Mouse (Mus musculus) MEL (cell line): ENCODE measurements at regions not wholly inside any gene's neighbourhood (a gene's known extent, or its start where the extent isn't known, plus 50 kb on each side); places are given as distances from the start of the nearest gene placed in this dataset.

ENCODE experiments used
- CTCF ChIP-seq, 3 experiments: IDR thresholded peaks in 2 of 3; conservative IDR thresholded peaks in 1 of 3; 2 replicates each; pipeline ENCODE4 v1.5.1; 2011 to 2012; ENCODE audit warnings: low read length in 3 of 3, low read depth in 2 of 3, mild to moderate bottlenecking in 2 of 3, improper control_type of control experiment in 1 of 3, inconsistent platforms in 1 of 3, mixed read lengths in 1 of 3, moderate library complexity in 1 of 3; ENCODE audit not compliant: control insufficient read depth in 1 of 3, insufficient read depth in 1 of 3, poor library complexity in 1 of 3, severe bottlenecking in 1 of 3
- E2F4 ChIP-seq: IDR thresholded peaks from 2 replicates; pipeline ENCODE4 v1.6.1; 2011; ENCODE audit warnings: low read depth, low read length, improper control_type of control experiment, borderline replicate concordance
- EP300 ChIP-seq, 2 experiments: IDR thresholded peaks; 2 replicates each; pipeline ENCODE4 v1.6.1; 2011; ENCODE audit warnings: improper control_type of control experiment in 2 of 2, low read length in 2 of 2, low read depth in 1 of 2, mild to moderate bottlenecking in 1 of 2
- GATA1 ChIP-seq: IDR thresholded peaks from 2 replicates; pipeline ENCODE4 v1.6.1; 2011; ENCODE audit warnings: low read depth, low read length, improper control_type of control experiment
- NELFE ChIP-seq: IDR thresholded peaks from 2 replicates; pipeline ENCODE4 v1.6.1; 2011; ENCODE audit warnings: low read depth, low read length, improper control_type of control experiment
- POLR2A ChIP-seq, 2 experiments: IDR thresholded peaks; 2 replicates each; pipeline ENCODE4 v1.6.1; 2011 to 2012; ENCODE audit warnings: low read length in 2 of 2, mild to moderate bottlenecking in 2 of 2, control low read depth in 1 of 2, improper control_type of control experiment in 1 of 2, low read depth in 1 of 2, moderate library complexity in 1 of 2; ENCODE audit not compliant: control insufficient read depth in 1 of 2, insufficient read depth in 1 of 2, poor library complexity in 1 of 2
- POLR2AphosphoS2 ChIP-seq: IDR thresholded peaks from 2 replicates; pipeline ENCODE4 v1.6.1; 2011; ENCODE audit warnings: low read length, improper control_type of control experiment
- USF1 ChIP-seq: IDR thresholded peaks from 2 replicates; pipeline ENCODE4 v1.6.1; 2014; ENCODE audit warnings: low read depth, mild to moderate bottlenecking, inconsistent platforms, low read length, improper control_type of control experiment, moderate library complexity
- ZC3H11A ChIP-seq: IDR thresholded peaks from 2 replicates; pipeline ENCODE4 v1.6.1; 2012; ENCODE audit warnings: low read depth, mild to moderate bottlenecking, inconsistent platforms, low read length, improper control_type of control experiment
- ZNF384 ChIP-seq: IDR thresholded peaks from 2 replicates; pipeline ENCODE4 v1.6.1; 2012; ENCODE audit warnings: low read depth, mild to moderate bottlenecking, inconsistent platforms, low read length, improper control_type of control experiment

DNA sequence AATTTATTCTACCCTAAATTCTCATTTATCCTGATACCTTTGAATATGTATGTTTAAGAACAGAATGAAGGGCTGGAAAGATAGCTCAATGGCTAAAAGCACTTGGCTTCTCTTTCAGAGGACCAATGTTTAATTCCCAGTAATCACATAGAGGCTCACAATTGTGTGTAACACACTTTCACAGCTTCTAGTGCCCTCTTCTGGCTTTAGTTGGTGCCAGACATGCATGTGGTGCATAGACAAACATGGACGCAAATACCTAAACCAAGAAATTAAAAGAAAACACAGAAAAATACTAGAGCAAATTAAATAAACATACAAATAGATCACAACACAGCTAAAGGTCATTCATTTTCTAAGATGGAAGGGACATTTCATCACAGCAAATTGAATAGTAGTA, 761.0 kb downstream of the Pdha2 start:
- TF ChIP-seq USF1 (no peak), EP300 (IDR thresholded peaks at IDR 0.05; ENCODE audit: low read depth in 1 of 2, low read length in 2 of 2) (no peak), CTCF (IDR thresholded peaks at IDR 0.05 in 2 of 3, conservative IDR thresholded peaks at IDR 0.05 in 1 of 3; ENCODE audit: control insufficient read depth in 1 of 3, insufficient read depth in 1 of 3, low read depth in 2 of 3, low read length in 3 of 3, poor library complexity in 1 of 3, severe bottlenecking in 1 of 3) (peak in 2 of 3 experiments; percentile 1 to 23; a peak in 2 of 6 replicates), NELFE (no peak), E2F4 (no peak), ZC3H11A (no peak), POLR2AphosphoS2 (no peak), POLR2A (IDR thresholded peaks at IDR 0.05; ENCODE audit: control insufficient read depth in 1 of 2, insufficient read depth in 1 of 2, low read depth in 1 of 2, low read length in 2 of 2, poor library complexity in 1 of 2) (no peak), GATA1 (no peak), ZNF384 (no peak)
